Mouse (Mus musculus) G1E (cell line): ENCODE measurements at regions not wholly inside any gene's neighbourhood (a gene's known extent, or its start where the extent isn't known, plus 50 kb on each side); places are given as distances from the start of the nearest gene placed in this dataset.

Experiments used
- CTCF ChIP-seq: IDR thresholded peaks from 2 replicates; pipeline ENCODE4 v1.5.1; 2012; ENCODE audit warnings: low read depth, low read length, inconsistent platforms, mixed read lengths
- GATA1 ChIP-seq: IDR thresholded peaks from 2 replicates; pipeline ENCODE4 v1.6.1; 2012; ENCODE audit warnings: borderline replicate concordance, low read length, inconsistent platforms, mixed read lengths
- POLR2AphosphoS5 ChIP-seq: IDR thresholded peaks from 2 replicates; pipeline ENCODE4 v1.6.1; 2012; ENCODE audit warnings: low read depth, low read length, inconsistent platforms; ENCODE audit not compliant: insufficient replicate concordance
- TAL1 ChIP-seq: conservative IDR thresholded peaks from 2 replicates; pipeline ENCODE4 v1.6.1; 2012; ENCODE audit warnings: low read depth, low read length, inconsistent platforms, mixed read lengths

DNA sequence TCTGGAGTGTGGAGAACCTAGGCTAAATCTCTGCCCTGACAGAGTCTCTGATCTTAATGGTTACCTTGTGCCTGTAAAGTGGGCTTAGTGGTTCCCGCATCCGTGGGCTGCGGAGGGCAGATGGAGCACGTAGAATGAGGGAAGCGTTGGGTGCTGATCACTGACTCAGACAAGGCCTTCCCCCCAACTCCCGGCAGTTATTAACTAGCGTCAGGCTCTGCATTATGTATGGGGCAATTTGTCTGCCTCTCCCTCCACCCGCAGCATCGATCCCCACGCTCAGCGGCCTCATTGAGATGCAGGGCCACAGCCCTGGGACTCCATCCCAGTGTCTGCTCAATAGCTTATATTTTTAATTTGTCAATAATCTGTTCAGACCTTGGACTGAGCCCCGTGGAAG lies 164.8 kb downstream of the Gm26897 start:
- no peak for TF ChIP-seq CTCF
- TF ChIP-seq POLR2AphosphoS5: no peak
- TF ChIP-seq TAL1: no peak
- TF ChIP-seq GATA1: no peak
